Mouse (Mus musculus) limb, embryonic 10.5 days (tissue): ENCODE results near the gene Ccno. TPM values are rescaled to one million over a fixed set of nuclear protein-coding genes. Genes with fewer than 3 reads are reported as not detected.
A peak's percentile ranks its signal among the peaks of the same experiment; 100 is the strongest.

Experiments used
- DNase-seq: peaks from one replicate; pipeline ENCODE4 v3.0.0-alpha.2; 2017; ENCODE audit warnings: low spot score
- H3K27ac ChIP-seq: fragments of 300-500 bp; sonication (generic); 2 replicates; pipeline ENCODE4 v1.5.1; 2016; ENCODE audit warnings: mild to moderate bottlenecking
- H3K27me3 ChIP-seq: fragments of 300-500 bp; sonication (generic); 2 replicates; pipeline ENCODE4 v1.6.1; 2016; ENCODE audit warnings: low read depth, mild to moderate bottlenecking; ENCODE audit not compliant: poor library complexity, severe bottlenecking
- H3K36me3 ChIP-seq: fragments of 300-500 bp; sonication (generic); 2 replicates; pipeline ENCODE4 v1.6.1; 2016; ENCODE audit warnings: mild to moderate bottlenecking, moderate library complexity
- H3K4me1 ChIP-seq: fragments of 300-500 bp; sonication (generic); 2 replicates; pipeline ENCODE4 v1.6.1; 2016
- H3K4me3 ChIP-seq: fragments of 300-500 bp; sonication (generic); 2 replicates; pipeline ENCODE4 v1.5.1; 2016; ENCODE audit warnings: mild to moderate bottlenecking, moderate library complexity
- H3K9me3 ChIP-seq: fragments of 300-500 bp; sonication (generic); replicated peaks from 2 replicates; pipeline ENCODE4 v1.6.1; 2016; ENCODE audit warnings: mild to moderate bottlenecking
- whole genome bisulfite sequencing: fragments of 180-500 bp; shearing (Covaris S2); methylation state at CpG from one replicate; pipeline ENCODE4 v1.1.7; 2016; 5-methylcytosine and 5-hydroxymethylcytosine counted together
- polyA plus RNA-seq: library from polyadenylated mRNA; unstranded; fragments of >200 nt; fragmentation: Nextera tagmentation; extraction: Ambion mirVana; gene quantifications from 2 replicates; pipeline ENCODE4 v1.2.1, GENCODE M21; 2016

The Ccno gene
- 0.20 TPM in 1 of 2 replicates, not detected in the other for polyA plus RNA-seq

- Histone ChIP-seq H3K27ac (no peak within 1 kb of the TSS), H3K36me3 (no peaks in the 10 kb centered on the region), H3K27me3 (peaks cover 81% of the 10 kb centered on the region), H3K4me3 (peak within 1 kb of the TSS; percentile 57), H3K9me3 (no peaks in the 10 kb centered on the region), H3K4me1 (peaks cover 62% of the 10 kb centered on the region)
- peak; percentile 92 for DNase-seq
- under 1% methylated on average over 47 of the region's 47 CpGs for WGBS
Measured at GRCm38 (mm10) chr13:112987532-112987943, at the start of gene Ccno. TSS of gene Ccno (plus strand) at chr13:112987802.

GRCm38 (mm10) chr13:112938130-112938529, 49.5 kb upstream of the Ccno start:
- H3K9me3 ChIP-seq: no peaks in the 10 kb centered on the region
- no peaks in the 10 kb centered on the region for H3K4me1 ChIP-seq
- no peaks in the 10 kb centered on the region for H3K27me3 ChIP-seq
- 94% methylated on average over 8 of the region's 8 CpGs for WGBS
- H3K27ac ChIP-seq: no peak overlapping the region
- H3K36me3 ChIP-seq: peaks cover 83% of the 10 kb centered on the region
- DNase-seq: no peak
- H3K4me3 ChIP-seq: no peak overlapping the region

- H3K36me3 ChIP-seq: peaks cover 87% of the 10 kb centered on the region
- H3K4me1 ChIP-seq: no peaks in the 10 kb centered on the region
- DNase-seq: no peak
- 50% methylated on average over 15 of the region's 15 CpGs for WGBS
- no peak overlapping the region for H3K4me3 ChIP-seq
- H3K27me3 ChIP-seq: no peaks in the 10 kb centered on the region
- H3K27ac ChIP-seq: no peak overlapping the region
- no peaks in the 10 kb centered on the region for H3K9me3 ChIP-seq
Measured at GRCm38 (mm10) chr13:112941879-112942330, 45.7 kb upstream of the Ccno start.

GRCm38 (mm10) chr13:112945312-112945711, 42.3 kb upstream of the Ccno start:
- Histone ChIP-seq H3K27ac (no peak overlapping the region), H3K4me3 (no peak overlapping the region), H3K27me3 (no peaks in the 10 kb centered on the region), H3K36me3 (peaks cover 87% of the 10 kb centered on the region), H3K9me3 (no peaks in the 10 kb centered on the region), H3K4me1 (no peaks in the 10 kb centered on the region)
- DNase-seq: no peak
- WGBS: 96% methylated on average over 9 of the region's 9 CpGs

- 91% methylated on average over 6 of the region's 6 CpGs for WGBS
- Histone ChIP-seq H3K27me3 (no peaks in the 10 kb centered on the region), H3K36me3 (peaks cover 90% of the 10 kb centered on the region)
Measured at GRCm38 (mm10) chr13:112945900-112946299, 41.7 kb upstream of the Ccno start.

GRCm38 (mm10) chr13:112954067-112954466, 33.5 kb upstream of the Ccno start:
- 92% methylated on average over 8 of the region's 8 CpGs for WGBS
- no peak for DNase-seq
- H3K9me3 ChIP-seq: no peaks in the 10 kb centered on the region
- H3K4me3 ChIP-seq: no peak overlapping the region
- H3K4me1 ChIP-seq: no peaks in the 10 kb centered on the region
- H3K27me3 ChIP-seq: no peaks in the 10 kb centered on the region
- peaks cover 95% of the 10 kb centered on the region for H3K36me3 ChIP-seq
- H3K27ac ChIP-seq: no peak overlapping the region

More at GRCm38 (mm10) chr13:112945900-112946299, 41.7 kb upstream of the Ccno start:
- Histone ChIP-seq H3K27ac (no peak overlapping the region), H3K4me3 (no peak overlapping the region), H3K9me3 (no peaks in the 10 kb centered on the region), H3K4me1 (no peaks in the 10 kb centered on the region)
- DNase-seq: no peak

GRCm38 (mm10) chr13:112963081-112963480, 24.5 kb upstream of the Ccno start:
- 84% methylated on average over 5 of the region's 5 CpGs for WGBS
- H3K36me3 ChIP-seq: peaks cover 73% of the 10 kb centered on the region

GRCm38 (mm10) chr13:112964421-112964820, 23.2 kb upstream of the Ccno start:
- 91% methylated on average over 12 of the region's 12 CpGs for WGBS
- H3K9me3 ChIP-seq: no peaks in the 10 kb centered on the region
- DNase-seq: no peak
- H3K4me3 ChIP-seq: no peak overlapping the region
- no peaks in the 10 kb centered on the region for H3K27me3 ChIP-seq
- peaks cover 73% of the 10 kb centered on the region for H3K36me3 ChIP-seq
- H3K27ac ChIP-seq: no peak overlapping the region
- no peaks in the 10 kb centered on the region for H3K4me1 ChIP-seq

More at GRCm38 (mm10) chr13:112963081-112963480, 24.5 kb upstream of the Ccno start:
- H3K4me1 ChIP-seq: no peaks in the 10 kb centered on the region
- no peak for DNase-seq
- H3K27me3 ChIP-seq: no peaks in the 10 kb centered on the region
- no peaks in the 10 kb centered on the region for H3K9me3 ChIP-seq
- no peak overlapping the region for H3K4me3 ChIP-seq
- no peak overlapping the region for H3K27ac ChIP-seq

GRCm38 (mm10) chr13:112967267-112967666, 20.3 kb upstream of the Ccno start:
- H3K9me3 ChIP-seq: no peaks in the 10 kb centered on the region
- H3K4me3 ChIP-seq: no peak overlapping the region
- H3K4me1 ChIP-seq: no peaks in the 10 kb centered on the region
- H3K36me3 ChIP-seq: peaks cover 67% of the 10 kb centered on the region
- WGBS: 90% methylated on average over 5 of the region's 5 CpGs
- no peak for DNase-seq
- H3K27me3 ChIP-seq: no peaks in the 10 kb centered on the region
- no peak overlapping the region for H3K27ac ChIP-seq

- Histone ChIP-seq H3K27me3 (peaks cover 21% of the 10 kb centered on the region; the same call in 1 of the 2 replicates), H3K27ac (no peak overlapping the region), H3K36me3 (no peaks in the 10 kb centered on the region), H3K9me3 (no peaks in the 10 kb centered on the region), H3K4me1 (peaks cover 7% of the 10 kb centered on the region), H3K4me3 (peak overlapping the region; percentile 28)
- 43% methylated on average over 10 of the region's 10 CpGs for WGBS
- DNase-seq: no peak
Measured at GRCm38 (mm10) chr13:112976720-112977119, 10.9 kb upstream of the Ccno start.

GRCm38 (mm10) chr13:112985605-112986450, 1.8 kb upstream of the Ccno start:
- peak; percentile 50 for DNase-seq
- H3K9me3 ChIP-seq: no peaks in the 10 kb centered on the region
- peaks cover 62% of the 10 kb centered on the region for H3K4me1 ChIP-seq
- no peak overlapping the region for H3K27ac ChIP-seq
- H3K4me3 ChIP-seq: peak overlapping the region; percentile 57; the same call in 1 of the 2 replicates
- H3K36me3 ChIP-seq: no peaks in the 10 kb centered on the region
- 4% methylated on average over 18 of the region's 18 CpGs for WGBS
- H3K27me3 ChIP-seq: peaks cover 66% of the 10 kb centered on the region

GRCm38 (mm10) chr13:112986451-112986950, 1.1 kb upstream of the Ccno start:
- Histone ChIP-seq H3K27ac (no peak overlapping the region), H3K4me3 (peak overlapping the region; percentile 57), H3K36me3 (no peaks in the 10 kb centered on the region), H3K4me1 (peaks cover 62% of the 10 kb centered on the region), H3K9me3 (no peaks in the 10 kb centered on the region), H3K27me3 (peaks cover 73% of the 10 kb centered on the region)
- DNase-seq: no peak
- under 1% methylated on average over 17 of the region's 17 CpGs for WGBS

- Histone ChIP-seq H3K27ac (no peak overlapping the region), H3K27me3 (peaks cover 86% of the 10 kb centered on the region), H3K4me1 (peaks cover 59% of the 10 kb centered on the region), H3K4me3 (peak overlapping the region; percentile 57), H3K9me3 (no peaks in the 10 kb centered on the region), H3K36me3 (no peaks in the 10 kb centered on the region)
- WGBS: under 1% methylated on average over 39 of the region's 39 CpGs
- DNase-seq: peak; percentile 70
Measured at GRCm38 (mm10) chr13:112987991-112988390, 389 bp downstream of the Ccno start.
